Mouse (Mus musculus) subcutaneous adipose tissue, adult 2 months (tissue): ENCODE measurements around the gene Oxld1. TPM values are rescaled to one million over a fixed set of nuclear protein-coding genes. Genes with fewer than 3 reads are reported as not detected.

Experiments used
- polyA plus RNA-seq: library from polyadenylated mRNA; depleted of rRNA; stranded (reverse); fragments of >200 nt; gene quantifications from 2 replicates; pipeline ENCODE4 v1.2.3, GENCODE M21; 2012; ENCODE audit warnings: low replicate concordance; rRNA removed

The Oxld1 gene
- polyA plus RNA-seq, result 27.4 and 32.4 TPM in 2 replicates

DNA sequence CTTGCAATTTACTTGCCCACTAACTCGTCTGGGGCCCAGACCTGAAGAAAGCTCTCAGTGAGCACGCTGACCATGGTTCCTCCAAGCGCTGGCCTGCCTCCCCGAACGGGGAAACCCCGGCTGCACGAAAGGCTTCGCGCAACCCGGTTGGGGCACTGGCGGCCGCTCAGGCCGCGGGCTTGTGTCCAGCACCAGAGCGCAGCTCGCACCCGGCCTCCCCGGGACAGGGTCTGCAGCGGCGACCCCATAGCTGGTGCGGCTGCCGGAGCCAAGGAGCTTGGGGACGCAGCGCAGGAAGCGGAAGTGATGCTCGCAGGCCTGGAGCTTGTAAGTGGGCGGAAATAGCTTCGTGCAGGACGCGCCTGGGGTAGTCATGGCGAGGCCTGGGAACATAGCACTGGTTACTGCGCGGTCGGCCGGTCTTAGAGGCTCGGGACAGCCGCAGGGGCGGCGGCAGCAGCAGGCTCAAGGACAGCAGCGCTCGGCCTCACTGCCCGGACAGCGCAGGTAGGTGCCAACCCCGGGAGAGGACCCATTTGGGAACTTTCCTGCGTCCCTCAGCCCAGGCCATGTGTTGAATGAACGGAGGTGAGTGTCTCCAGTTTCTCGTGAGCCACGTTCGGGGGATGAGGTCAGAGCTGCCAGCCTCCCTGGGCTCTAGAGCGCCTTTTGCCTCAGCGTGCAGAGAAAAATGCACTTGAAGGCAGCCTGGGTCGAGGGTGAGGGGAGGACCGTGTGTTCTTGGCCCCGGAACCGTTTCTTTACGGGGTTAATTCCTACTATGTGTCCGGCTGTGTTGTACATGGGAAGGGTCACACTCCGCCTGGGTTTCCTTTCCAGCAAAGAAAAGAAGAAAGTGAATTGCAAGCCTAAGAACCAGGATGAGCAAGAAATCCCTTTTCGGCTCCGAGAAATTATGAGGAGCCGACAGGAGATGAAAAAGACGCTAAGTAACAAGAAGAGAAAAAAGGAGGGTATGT is at the start of gene Oxld1, which contains the start of gene Ccdc137:
Gene Oxld1, minus strand, starts transcription at position 297 of the 980 bp plus-strand sequence.
Gene Ccdc137, plus strand, starts transcription at position 344 of the 980 bp plus-strand sequence.

DNA sequence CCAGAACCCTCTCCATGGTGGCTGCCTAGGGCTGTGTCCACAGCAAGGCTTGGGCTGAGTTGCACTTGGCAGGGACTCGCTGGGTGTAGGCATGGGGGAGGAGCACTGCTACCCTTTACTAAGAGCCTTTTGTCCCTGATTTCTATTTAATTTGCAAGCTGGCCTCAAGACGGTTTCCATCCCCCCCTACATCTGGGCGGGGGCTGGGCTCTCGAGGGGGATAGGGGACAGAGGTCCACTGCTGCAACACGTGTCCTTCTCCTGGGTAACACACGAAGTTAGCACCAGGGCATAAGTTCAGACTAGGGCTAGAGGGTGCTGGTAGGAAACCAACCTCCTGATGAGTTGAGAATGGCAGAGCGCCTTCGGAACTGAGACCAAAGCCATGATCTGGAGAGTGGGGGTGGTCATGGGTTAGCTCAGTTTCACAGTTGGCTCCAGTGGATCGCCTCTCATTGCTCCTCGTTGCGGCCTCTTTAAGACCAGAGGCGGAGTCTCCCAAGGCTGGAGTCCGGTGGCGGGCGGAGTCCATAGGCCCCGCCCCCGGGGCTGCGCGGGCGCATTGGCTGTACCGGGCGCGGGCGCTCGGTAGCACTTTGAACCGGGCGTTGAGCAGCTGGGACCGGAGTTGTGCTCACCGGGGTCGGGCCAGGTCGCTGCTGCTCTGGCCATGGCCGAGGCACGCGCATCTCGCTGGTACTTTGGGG is 33.6 kb upstream of the Oxld1 start, which contains the start of gene Slc25a10:
Gene Slc25a10, plus strand, starts transcription at position 524 of the 707 bp plus-strand sequence.

DNA sequence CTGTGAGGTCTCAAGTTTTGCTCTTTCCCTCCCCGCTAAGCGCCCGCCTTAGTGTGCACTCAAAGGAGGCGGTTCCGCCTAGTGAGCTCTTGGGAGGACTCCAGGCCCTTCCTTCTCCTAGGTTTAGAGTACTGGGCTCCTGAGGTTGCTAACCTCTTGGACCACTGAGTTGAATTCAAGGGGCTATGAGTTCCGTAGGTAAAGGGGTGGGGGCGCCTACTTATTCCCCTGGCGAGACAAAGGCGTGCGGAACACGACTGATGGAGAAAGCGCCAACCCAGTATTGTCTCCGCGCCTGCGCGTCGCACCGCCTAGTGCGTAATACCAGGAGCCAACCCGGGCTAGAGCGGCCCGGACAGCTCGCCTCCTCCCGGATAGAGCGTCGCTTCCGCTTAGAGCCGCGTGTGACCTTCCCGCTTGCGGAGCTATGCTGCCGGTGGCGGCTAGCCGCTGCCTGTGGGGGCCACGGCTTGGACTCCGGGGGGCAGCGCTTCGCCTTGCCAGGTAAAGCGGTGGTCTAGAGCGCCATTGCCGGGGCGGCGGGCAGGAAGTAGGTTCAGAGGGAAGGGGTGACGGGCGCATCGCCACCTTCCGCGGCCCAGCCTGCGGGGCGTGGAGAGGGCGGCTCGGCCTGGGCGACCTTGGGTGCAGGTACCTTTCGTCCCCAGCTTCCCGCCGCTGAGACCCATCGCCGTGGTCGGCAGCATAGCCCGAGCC is 26.6 kb upstream of the Oxld1 start, which contains the start of gene Mrpl12:
Gene Mrpl12, plus strand, starts transcription at position 349 of the 717 bp plus-strand sequence.

DNA sequence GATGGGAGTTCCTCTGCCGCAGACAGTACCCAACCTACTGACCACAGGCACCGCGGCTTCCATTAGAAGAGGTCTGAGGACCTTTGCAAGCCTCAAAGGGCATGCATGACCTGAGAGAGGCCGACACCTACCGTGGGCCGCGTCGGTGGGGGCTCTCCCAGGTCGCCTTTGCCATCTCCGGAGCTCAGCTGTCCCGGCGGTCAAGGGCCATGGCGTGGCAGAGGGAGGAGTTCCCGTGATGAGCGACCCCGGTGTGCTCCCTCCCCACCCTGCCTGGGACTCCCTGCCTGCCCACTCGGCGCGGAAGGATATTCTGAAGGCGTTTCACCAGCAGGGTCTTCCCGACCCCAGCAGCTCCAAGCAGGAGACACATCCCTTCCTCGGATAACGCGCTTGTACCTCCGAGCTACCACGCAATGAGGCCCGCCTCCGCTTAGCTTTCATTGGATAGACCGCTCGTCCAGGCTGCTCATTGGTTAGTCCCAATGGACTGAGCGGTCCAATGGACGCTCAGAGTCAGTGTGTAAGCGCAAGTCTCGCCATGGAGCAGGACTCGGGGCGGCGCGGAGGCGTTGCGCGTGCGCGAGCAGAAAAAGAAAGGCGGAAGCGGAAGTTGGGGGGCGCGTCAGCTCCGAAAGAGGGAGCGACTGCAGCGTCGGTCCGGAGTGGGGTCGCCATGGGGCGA is 9.3 kb upstream of the Oxld1 start, which contains the start of gene Arl16:
Gene Arl16, minus strand, starts transcription at position 557 of the 685 bp plus-strand sequence.

DNA sequence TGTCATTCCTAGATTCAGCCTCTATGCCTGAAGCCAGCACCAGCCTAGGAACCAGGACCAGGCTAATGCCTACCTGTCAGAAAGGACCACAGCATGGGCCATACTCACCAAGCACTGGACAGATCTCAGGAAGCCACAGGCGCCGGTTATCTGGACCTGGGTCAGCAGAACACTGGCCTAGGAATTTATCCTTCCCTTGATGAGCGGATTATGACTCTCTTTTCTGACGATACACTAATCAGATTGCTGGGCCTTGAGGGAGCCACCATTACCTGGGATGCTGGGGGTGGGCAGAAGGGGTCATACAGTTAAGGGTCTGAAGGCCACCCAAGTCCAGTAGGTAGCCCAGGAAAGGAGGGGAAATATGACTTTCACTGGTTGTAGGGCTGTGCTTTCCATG is 4.6 kb downstream of the Oxld1 start, which contains the start of gene Pde6g:
Gene Pde6g, minus strand, starts transcription at position 195 of the 400 bp plus-strand sequence.

DNA sequence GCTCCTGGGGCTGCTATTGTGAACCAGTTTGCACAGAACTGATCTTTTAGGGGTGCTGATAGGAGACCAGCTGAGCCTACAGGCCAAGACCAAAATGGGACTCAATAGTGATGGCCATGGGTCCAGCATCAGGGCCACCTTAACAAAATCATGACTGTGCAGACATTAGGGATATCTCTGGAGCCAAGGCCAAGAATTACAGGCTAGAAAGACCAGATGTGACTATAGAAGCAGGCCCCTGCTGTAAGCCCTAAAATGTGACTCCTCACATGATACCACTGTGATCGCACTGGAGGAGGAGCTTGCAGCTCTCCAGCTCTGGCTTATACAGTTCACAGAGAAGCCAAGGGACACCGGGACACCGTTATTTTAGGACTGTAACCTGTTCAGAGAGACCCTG is 15.5 kb downstream of the Oxld1 start, which contains the start of gene Tspan10:
Gene Tspan10, plus strand, starts transcription at position 301 of the 400 bp plus-strand sequence.

DNA sequence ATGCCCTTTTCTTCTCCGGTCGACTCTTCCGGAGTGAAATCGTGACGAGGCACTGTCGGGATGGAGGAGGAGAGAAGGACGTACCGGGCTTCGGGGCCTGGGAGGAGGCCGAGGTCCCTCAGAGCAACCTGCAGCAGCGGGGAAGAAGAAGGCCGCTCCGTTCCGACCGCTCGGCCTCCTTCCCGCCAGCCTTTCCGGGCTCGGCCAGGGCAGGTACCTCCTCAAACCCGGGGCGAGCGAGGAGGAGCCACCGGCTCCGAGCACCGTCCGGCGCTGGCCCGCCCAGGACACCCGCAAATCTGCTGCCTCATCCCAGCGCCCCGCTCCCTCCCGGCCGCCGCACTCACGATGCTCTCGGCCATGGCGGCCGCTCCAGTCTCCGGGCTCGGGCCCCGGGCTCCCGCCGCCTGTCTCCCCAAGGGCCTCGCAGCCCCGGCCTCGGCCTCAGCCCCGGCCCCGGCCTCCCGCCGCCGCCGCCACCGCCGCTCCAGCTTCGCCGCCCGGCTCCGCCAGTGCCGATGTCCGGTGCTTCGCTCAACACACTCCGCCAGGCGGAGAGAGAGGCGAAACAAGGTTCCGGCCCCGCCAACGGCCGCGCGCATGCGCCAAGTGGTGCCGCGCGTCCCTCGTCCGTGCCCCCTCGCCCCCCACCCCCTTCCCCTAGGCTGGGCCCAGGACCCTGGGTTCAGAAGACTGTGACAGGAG is 20.6 kb downstream of the Oxld1 start, which contains the start of gene Nploc4:
Gene Nploc4, minus strand, starts transcription at position 557 of the 705 bp plus-strand sequence.

Other genes starting within 250 kb of the Oxld1 start
- gene Bahcc1, start 225.1 kb downstream of the Oxld1 start, polyA plus RNA-seq, result 11.1 and 14.7 TPM in 2 replicates
- gene Actg1, start 109.5 kb downstream of the Oxld1 start, polyA plus RNA-seq, result 1,196 and 1,314 TPM in 2 replicates
- not detected in 2 replicates for gene Fscn2, start 96.5 kb downstream of the Oxld1 start, polyA plus RNA-seq
- 33.9 and 79.5 TPM in 2 replicates for gene Faap100, start 79.3 kb downstream of the Oxld1 start, polyA plus RNA-seq
- 67.6 and 68.3 TPM in 2 replicates for gene Nploc4, start 20.4 kb downstream of the Oxld1 start, polyA plus RNA-seq
- 0.09 TPM in 1 of 2 replicates, not detected in the other for gene Tspan10, start 15.4 kb downstream of the Oxld1 start, polyA plus RNA-seq
- gene Pde6g, start 4.6 kb downstream of the Oxld1 start, polyA plus RNA-seq, result 0.70 and 1.1 TPM in 2 replicates
- 15.0 and 26.0 TPM in 2 replicates for gene Ccdc137, start within 50 bp of the Oxld1 start, polyA plus RNA-seq
- 29.0 and 40.5 TPM in 2 replicates for gene Arl16, start 9.5 kb upstream of the Oxld1 start, polyA plus RNA-seq
- gene Mrpl12, start 26.5 kb upstream of the Oxld1 start, polyA plus RNA-seq, result 108 and 111 TPM in 2 replicates
- gene Slc25a10, start 33.8 kb upstream of the Oxld1 start, polyA plus RNA-seq, result 651 and 925 TPM in 2 replicates
- 1.3 and 3.8 TPM in 2 replicates for gene Gcgr, start 72.6 kb upstream of the Oxld1 start, polyA plus RNA-seq
- gene Mcrip1, start 91.7 kb upstream of the Oxld1 start, polyA plus RNA-seq, result 157 and 174 TPM in 2 replicates
- gene Ppp1r27, start 93.1 kb upstream of the Oxld1 start, polyA plus RNA-seq, result not detected in 2 replicates
- 212 and 315 TPM in 2 replicates for gene P4hb, start 115.2 kb upstream of the Oxld1 start, polyA plus RNA-seq
- gene Arhgdia, start 123.6 kb upstream of the Oxld1 start, polyA plus RNA-seq, result 706 and 742 TPM in 2 replicates
- gene Alyref, start 140.3 kb upstream of the Oxld1 start, polyA plus RNA-seq, result 26.4 and 41.1 TPM in 2 replicates
- gene Anapc11, start 140.4 kb upstream of the Oxld1 start, polyA plus RNA-seq, result 102 and 121 TPM in 2 replicates
- 0.39 and 2.5 TPM in 2 replicates for gene Npb, start 150.4 kb upstream of the Oxld1 start, polyA plus RNA-seq
- gene Pcyt2, start 159.9 kb upstream of the Oxld1 start, polyA plus RNA-seq, result 202 and 224 TPM in 2 replicates
- gene Sirt7, start 167.2 kb upstream of the Oxld1 start, polyA plus RNA-seq, result 63.3 and 73.1 TPM in 2 replicates
- 53.4 and 67.3 TPM in 2 replicates for gene Mafg, start 175.5 kb upstream of the Oxld1 start, polyA plus RNA-seq
- gene Pycr1, start 185.7 kb upstream of the Oxld1 start, polyA plus RNA-seq, result 8.3 and 23.9 TPM in 2 replicates
- 0.14 TPM in 1 of 2 replicates, not detected in the other for gene Myadml2, start 190.1 kb upstream of the Oxld1 start, polyA plus RNA-seq
- gene Notum, start 203.1 kb upstream of the Oxld1 start, polyA plus RNA-seq, result 5.0 TPM in 1 of 2 replicates, not detected in the other
- 89.5 and 105 TPM in 2 replicates for gene Aspscr1, start 214.9 kb upstream of the Oxld1 start, polyA plus RNA-seq